Mouse (Mus musculus) G1E (cell line): ENCODE data around the gene Xpo5. TPM values are rescaled to one million over a fixed set of nuclear protein-coding genes. Genes with fewer than 3 reads are reported as not detected.

Experiments
- ATAC-seq: 2 replicates; pipeline ENCODE4 v1.8.0; 2016; ENCODE audit warnings: mild to moderate bottlenecking; ENCODE audit not compliant: insufficient number of reproducible peaks, poor library complexity, low FRiP score, severe bottlenecking; ENCODE audit errors: extremely low read depth
- DNase-seq: peaks from one replicate; pipeline ENCODE4 v3.0.0; 2012; ENCODE audit warnings: low spot score
- H3K27me3 ChIP-seq: 2 replicates; pipeline ENCODE4 v1.6.1; 2012; ENCODE audit warnings: mild to moderate bottlenecking, low read length, inconsistent platforms; ENCODE audit not compliant: insufficient read depth
- H3K36me3 ChIP-seq: replicated peaks from 2 replicates; pipeline ENCODE3; 2012; ENCODE audit warnings: mild to moderate bottlenecking, inconsistent platforms
- H3K4me1 ChIP-seq: 2 replicates; pipeline ENCODE4 v1.6.1; 2012; ENCODE audit warnings: low read depth, low read length, inconsistent platforms, mixed read lengths; ENCODE audit not compliant: insufficient read depth
- H3K4me3 ChIP-seq: 2 replicates; pipeline ENCODE4 v1.5.1; 2012; ENCODE audit warnings: low read depth, mild to moderate bottlenecking, inconsistent platforms, low read length, moderate library complexity, mixed read lengths
- H3K9me3 ChIP-seq: replicated peaks from 2 replicates; pipeline ENCODE4 v1.6.1; 2012; ENCODE audit warnings: inconsistent platforms
- CTCF ChIP-seq: IDR thresholded peaks from 2 replicates; pipeline ENCODE4 v1.5.1; 2012; ENCODE audit warnings: low read depth, low read length, inconsistent platforms, mixed read lengths
- GATA1 ChIP-seq: IDR thresholded peaks from 2 replicates; pipeline ENCODE4 v1.6.1; 2012; ENCODE audit warnings: borderline replicate concordance, low read length, inconsistent platforms, mixed read lengths
- GATA2 ChIP-seq: IDR thresholded peaks from 2 replicates; pipeline ENCODE4 v1.6.1; 2012; ENCODE audit warnings: low read depth, low read length, inconsistent platforms, borderline replicate concordance
- POLR2AphosphoS5 ChIP-seq: IDR thresholded peaks from 2 replicates; pipeline ENCODE4 v1.6.1; 2012; ENCODE audit warnings: low read depth, low read length, inconsistent platforms; ENCODE audit not compliant: insufficient replicate concordance
- TAL1 ChIP-seq: conservative IDR thresholded peaks from 2 replicates; pipeline ENCODE4 v1.6.1; 2012; ENCODE audit warnings: low read depth, low read length, inconsistent platforms, mixed read lengths
- polyA plus RNA-seq: library from polyadenylated mRNA; stranded (reverse); fragments of >175 nt; gene quantifications from 2 replicates; pipeline ENCODE4 v1.2.3, GENCODE M21; 2012
- total RNA-seq, 2 experiments: library from RNA; stranded (forward) in 1 of 2; stranded (reverse) in 1 of 2; fragments of 200-1000 nt in 1 of 2; fragments of >200 nt in 1 of 2; fragmentation: Nextera tagmentation in 1 of 2; gene quantifications; 2 replicates each; pipeline ENCODE4 v1.2.3; 2014 to 2017

Xpo5 gene
- total and polyA plus RNA-seq, 3 experiments: 24.8 to 65.6 (median 55.3) TPM

DNA sequence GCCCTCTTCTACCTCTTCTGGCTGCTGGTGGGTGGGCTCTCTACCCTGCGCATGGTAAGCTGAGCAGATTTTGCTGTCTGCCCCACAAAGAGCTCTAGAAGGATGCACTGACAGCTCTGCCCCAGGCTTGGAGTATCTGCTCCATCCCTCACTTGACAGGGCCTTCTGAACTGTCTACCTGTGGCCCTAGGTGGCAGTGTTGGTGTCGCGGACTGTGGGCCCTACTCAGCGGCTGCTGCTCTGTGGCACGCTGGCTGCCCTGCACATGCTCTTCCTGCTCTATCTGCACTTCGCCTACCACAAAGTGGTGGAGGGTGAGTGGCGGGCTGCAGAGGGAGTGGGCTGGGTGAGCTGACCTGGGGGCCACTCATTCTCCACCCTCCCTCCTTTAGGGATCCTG, 48.6 kb downstream of the Xpo5 start:
- no peak for ATAC-seq
- H3K36me3 ChIP-seq: peaks cover 74% of the 10 kb centered on the region
- no peak for DNase-seq
- H3K4me3 ChIP-seq: no peak overlapping the region; the same call in 1 of the 2 replicates
- peaks cover 3% of the 10 kb centered on the region for H3K9me3 ChIP-seq
- TF ChIP-seq GATA1 (no peak), POLR2AphosphoS5 (no peak), CTCF (no peak), GATA2 (no peak), TAL1 (no peak)
- peaks cover 7% of the 10 kb centered on the region; the same call in 1 of the 2 replicates for H3K27me3 ChIP-seq
- H3K4me1 ChIP-seq: peaks cover 68% of the 10 kb centered on the region

DNA sequence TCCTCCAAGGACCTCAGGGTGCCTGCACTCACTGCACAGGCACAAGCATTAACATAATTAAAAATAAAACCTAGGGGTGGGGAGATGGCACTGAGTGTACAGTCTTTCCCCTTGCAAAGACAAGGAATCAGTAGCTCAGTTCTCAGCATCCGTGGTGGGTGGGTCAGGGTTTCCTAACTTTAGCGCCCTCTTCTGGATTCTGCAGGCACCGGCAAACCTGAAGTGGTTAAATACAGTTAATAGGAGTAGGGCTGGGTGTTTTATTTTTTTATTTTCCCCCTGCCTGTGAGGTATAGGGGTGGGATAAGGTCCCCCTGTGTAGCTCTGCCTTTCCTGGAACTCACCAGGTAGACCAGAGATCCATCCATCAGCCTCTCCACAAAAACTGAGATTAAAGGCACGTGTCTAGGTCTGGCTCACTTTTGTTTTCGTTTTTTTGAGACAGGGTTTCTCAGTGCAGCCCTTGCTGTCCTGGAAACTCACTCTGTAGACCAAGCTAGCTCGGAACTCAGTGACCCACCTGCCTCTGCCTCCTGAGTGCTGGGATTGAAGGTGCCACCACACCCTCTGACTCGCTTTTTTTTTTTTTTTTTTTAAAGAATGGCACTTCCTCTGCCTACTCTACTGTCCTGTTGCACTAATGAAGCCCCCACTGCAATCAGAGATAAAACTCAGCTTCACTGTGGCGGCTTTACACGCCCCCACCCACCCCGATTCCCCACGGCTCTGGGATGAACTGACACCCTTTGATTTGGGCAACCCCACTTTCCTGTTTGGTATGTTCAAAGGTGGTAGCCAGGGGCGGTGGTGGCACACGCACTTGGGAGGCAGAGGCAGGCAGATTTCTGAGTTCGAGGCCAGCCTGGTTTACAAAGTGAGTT, 50.2 kb downstream of the Xpo5 start:
- Histone ChIP-seq H3K4me3 (peak overlapping the region; percentile 69; the same call in 1 of the 2 replicates), H3K9me3 (peaks cover 3% of the 10 kb centered on the region), H3K27me3 (peaks cover 7% of the 10 kb centered on the region; the same call in 1 of the 2 replicates), H3K36me3 (peaks cover 81% of the 10 kb centered on the region), H3K4me1 (peaks cover 62% of the 10 kb centered on the region)
- TF ChIP-seq CTCF: 0 out of 2 replicates have a peak, but pooled peaks have one; percentile 8
- TF ChIP-seq POLR2AphosphoS5: no peak
- ATAC-seq (no peak), DNase-seq (no peak)

- peaks cover 88% of the 10 kb centered on the region for H3K36me3 ChIP-seq
- TF ChIP-seq CTCF (no peak), POLR2AphosphoS5 (no peak), TAL1 (no peak), GATA2 (no peak), GATA1 (no peak)
- DNase-seq (peak; percentile 76), ATAC-seq (no peak)
- H3K4me1 ChIP-seq: peaks cover 66% of the 10 kb centered on the region
- H3K27me3 ChIP-seq: peaks cover 7% of the 10 kb centered on the region; the same call in 1 of the 2 replicates
- H3K4me3 ChIP-seq: peak within 1 kb of the TSS; percentile 69
- H3K9me3 ChIP-seq: peaks cover 3% of the 10 kb centered on the region
These were observed 51.0 kb downstream of the Xpo5 start, which contains the start of gene Lrrc73 for GRCm38 (mm10) chr17:46253452-46254084. Gene Lrrc73 (plus strand): TSS chr17:46253531.

- ATAC-seq (no peak), DNase-seq (no peak)
- TF ChIP-seq TAL1 (no peak), GATA1 (no peak)
- Histone ChIP-seq H3K36me3 (peaks cover 88% of the 10 kb centered on the region), H3K4me3 (peak overlapping the region; percentile 69), H3K4me1 (peaks cover 63% of the 10 kb centered on the region), H3K27me3 (peaks cover 7% of the 10 kb centered on the region; the same call in 1 of the 2 replicates), H3K9me3 (peaks cover 3% of the 10 kb centered on the region)
These were observed 51.5 kb downstream of the Xpo5 start for GRCm38 (mm10) chr17:46254106-46254505.

GRCm38 (mm10) chr17:46255147-46255546, 52.6 kb downstream of the Xpo5 start:
- H3K9me3 ChIP-seq: peaks cover 3% of the 10 kb centered on the region
- H3K36me3 ChIP-seq: peaks cover 88% of the 10 kb centered on the region
- DNase-seq (no peak), ATAC-seq (no peak)
- peaks cover 53% of the 10 kb centered on the region for H3K4me1 ChIP-seq
- no peak for TF ChIP-seq POLR2AphosphoS5
- TF ChIP-seq CTCF: no peak
- no peak for TF ChIP-seq GATA1
- no peak for TF ChIP-seq TAL1
- TF ChIP-seq GATA2: no peak
- no peak overlapping the region for H3K4me3 ChIP-seq
- peaks cover 7% of the 10 kb centered on the region; the same call in 1 of the 2 replicates for H3K27me3 ChIP-seq

DNA sequence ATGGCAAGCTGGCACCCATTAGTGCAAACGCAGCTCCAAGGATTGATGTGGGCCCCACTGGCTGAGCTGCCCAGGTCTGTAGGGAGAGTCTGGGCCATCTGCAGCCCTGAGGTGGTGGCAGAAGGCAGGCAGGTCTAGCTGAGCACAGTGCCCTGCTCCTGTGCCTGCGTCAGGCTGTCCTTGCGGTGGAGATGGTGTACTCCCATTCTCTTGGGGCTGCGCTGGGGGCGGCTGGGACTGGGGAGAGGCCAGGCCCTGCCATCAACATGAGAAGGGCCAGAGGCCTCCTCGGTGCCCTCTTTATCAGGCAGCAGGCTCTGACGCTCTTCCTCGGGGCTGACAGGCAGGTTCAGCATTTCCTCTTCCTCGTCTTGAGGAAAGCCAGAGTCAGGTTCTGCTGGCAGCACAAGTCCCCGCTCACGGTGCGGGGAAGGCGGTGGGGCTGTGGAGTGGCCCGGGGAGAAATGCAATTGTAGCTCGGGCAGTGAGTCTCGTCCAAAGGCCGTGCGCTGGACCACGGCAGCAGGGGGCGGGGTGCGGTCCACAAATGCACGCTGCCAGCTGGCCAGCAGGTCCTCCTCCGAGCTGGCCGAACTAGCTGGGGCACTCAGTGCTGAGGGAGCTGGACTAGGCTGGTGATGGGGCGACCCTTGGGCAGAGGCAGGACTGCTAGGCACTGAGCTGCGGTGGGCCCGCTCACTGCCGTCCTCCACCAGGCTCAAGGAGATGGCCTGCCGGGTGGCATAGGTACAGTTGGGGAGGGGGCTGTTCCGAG, 55.9 kb downstream of the Xpo5 start:
- H3K9me3 ChIP-seq: peaks cover 3% of the 10 kb centered on the region
- DNase-seq (no peak), ATAC-seq (no peak)
- TF ChIP-seq CTCF: no peak
- TF ChIP-seq GATA2: no peak
- no peak for TF ChIP-seq GATA1
- TF ChIP-seq POLR2AphosphoS5: no peak
- no peak for TF ChIP-seq TAL1
- no peak overlapping the region for H3K4me3 ChIP-seq
- peaks cover 34% of the 10 kb centered on the region for H3K4me1 ChIP-seq
- peaks cover 7% of the 10 kb centered on the region; the same call in 1 of the 2 replicates for H3K27me3 ChIP-seq
- H3K36me3 ChIP-seq: peaks cover 88% of the 10 kb centered on the region
